Mouse (Mus musculus): ENCODE data around the gene Med12l.

- TF ChIP-seq POLR2A (IDR thresholded peaks at IDR 0.05; ENCODE audit: insufficient read depth, low read depth, low read length) (no peak), EP300 (IDR thresholded peaks at IDR 0.05; ENCODE audit: insufficient read depth, low read depth, low read length) (peak; percentile 40; the same call in 1 of the 2 replicates)
Observed at GRCm38 (mm10) chr3:59228730-59229551, 223.3 kb downstream of the Med12l start.

All from heart, adult 2 months (tissue).